Mouse (Mus musculus) cerebellum, adult 18-20 months (tissue): Measurements from ENCODE around the gene Enox1.

ENCODE experiments used
- DNase-seq, 2 experiments: peaks; one replicate each; pipeline ENCODE4 v3.0.0; 2021

The Enox1 gene

DNA sequence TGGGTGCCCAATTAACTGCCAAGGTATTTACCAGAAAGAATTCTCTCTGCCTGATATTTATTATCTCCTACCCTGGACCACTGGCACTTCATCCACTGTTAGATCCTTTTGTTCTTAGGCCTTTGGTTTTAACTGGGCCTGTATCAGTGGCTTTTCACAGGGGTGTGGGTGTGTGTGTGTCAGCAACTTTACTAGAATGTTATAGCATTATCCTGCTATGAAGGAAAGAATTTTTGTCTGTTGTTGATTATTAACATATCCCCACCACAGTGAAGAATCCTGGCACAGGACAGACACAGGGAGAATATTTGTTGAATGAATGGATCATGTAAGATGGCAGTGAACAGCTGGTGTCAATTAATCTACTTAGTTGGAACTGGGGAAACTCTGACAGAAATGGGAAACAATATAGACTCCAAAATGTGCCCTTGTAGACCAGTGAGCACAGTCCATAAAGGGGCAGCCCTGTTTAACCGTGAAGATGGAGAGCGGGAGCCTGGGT is 40.9 kb downstream of the Enox1 start:
- DNase-seq, result no peak

- DNase-seq, result no peak
Measured at GRCm38 (mm10) chr14:77210889-77211288, 54.3 kb downstream of the Enox1 start.

GRCm38 (mm10) chr14:77213210-77213609 is 56.6 kb downstream of the Enox1 start:
- no peak for DNase-seq

DNA sequence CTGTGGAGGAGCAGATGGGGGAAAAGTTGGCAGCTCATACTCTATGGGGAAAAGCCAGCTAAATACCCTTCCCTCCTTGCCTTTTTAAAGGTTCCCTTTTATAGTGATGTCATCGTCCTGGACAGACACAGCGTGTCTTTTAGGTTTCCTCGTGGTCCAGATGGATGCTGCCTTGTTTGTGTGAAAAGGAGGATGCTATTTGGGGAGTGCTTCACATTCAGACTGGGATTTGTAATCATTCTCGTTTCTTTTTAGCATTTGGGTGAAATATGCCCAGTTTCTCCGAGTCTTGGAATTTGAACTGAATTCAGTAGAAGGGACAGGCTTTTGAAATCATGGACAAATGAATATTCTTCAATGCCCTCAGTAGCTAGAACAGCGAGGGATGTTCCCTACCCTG is 58.3 kb downstream of the Enox1 start:
- no peak for DNase-seq

DNA sequence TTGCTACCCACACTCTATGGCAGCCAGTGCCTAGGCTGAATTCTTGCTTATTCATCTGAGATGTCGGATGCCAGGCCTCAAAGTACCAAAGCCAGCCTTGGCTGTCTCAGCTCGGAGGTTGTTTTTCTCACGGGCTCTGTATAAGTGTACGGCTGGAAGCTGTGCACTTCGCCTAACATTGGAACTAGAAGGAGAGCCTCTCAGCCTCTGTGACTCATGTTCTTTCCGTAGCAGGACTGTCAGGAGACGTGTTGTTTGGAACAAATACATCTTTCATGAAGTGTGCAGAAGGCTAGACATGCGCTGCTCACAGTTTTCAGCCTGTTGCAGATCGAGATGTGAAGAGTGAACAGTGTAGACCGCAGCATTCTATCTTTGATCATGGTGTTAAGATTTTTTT is 68.8 kb downstream of the Enox1 start:
- no peak for DNase-seq

- DNase-seq, result no peak
Measured at GRCm38 (mm10) chr14:77238811-77239210, 82.2 kb downstream of the Enox1 start.

DNA sequence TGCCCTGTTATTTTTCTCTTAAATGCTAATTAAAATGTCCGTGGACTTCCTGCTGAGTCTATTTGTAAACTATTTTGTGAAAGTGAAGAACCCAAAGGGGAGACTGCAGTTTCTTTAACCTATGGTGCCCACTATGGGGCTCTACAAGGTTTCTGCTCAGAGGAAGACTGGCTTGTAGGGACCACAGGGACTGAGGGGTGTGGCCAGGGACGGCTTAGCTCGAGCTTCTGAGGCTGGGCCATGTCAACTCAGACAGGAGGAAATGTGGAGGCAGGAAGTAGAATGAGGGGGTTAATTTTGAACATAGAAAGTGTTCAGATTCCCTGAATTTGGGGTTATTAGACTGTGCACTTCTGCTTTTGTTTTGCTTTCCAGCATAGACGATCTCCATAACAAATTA is 82.8 kb downstream of the Enox1 start:
- no peak for DNase-seq

DNA sequence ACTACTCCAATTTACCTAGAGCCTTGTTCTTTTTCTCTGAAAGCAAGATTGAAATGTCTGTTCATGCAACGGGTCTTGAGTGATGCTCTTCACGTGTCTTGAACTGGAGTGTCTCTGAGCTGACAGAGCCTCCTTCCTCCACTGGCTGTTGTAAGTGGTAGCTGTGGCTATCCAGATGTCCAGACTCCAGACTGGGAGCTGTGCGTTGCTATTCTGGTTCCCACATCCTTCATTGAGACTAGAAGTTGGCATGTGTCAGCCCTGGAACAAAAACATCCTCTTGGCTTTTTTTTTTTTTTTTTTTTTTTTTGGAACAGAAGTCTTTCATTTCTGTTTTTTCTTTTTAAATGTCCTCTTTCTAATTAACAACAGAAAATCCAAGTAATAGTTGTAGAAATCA is 90.4 kb downstream of the Enox1 start:
- DNase-seq, result no peak

DNA sequence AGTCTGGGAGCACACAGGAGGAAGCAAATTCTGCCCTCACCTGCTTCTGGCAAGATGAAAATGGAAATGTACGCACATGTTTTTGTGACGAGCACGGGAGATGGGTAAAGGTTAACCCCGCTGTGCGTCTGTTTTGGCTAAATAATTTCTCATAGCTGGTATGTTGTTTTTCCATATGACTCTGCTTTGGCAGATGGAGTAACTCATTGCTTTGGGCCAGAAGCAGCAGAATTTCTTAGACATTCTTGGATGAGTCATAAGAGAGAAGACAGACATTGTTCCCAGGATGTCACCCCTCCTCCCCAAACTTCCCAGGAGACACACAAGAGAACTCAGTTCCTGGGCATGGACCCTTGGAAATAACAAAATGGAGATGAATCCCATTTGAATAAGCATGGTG is 91.9 kb downstream of the Enox1 start:
- peak in 1 of 2 experiments; percentile 23 for DNase-seq

DNA sequence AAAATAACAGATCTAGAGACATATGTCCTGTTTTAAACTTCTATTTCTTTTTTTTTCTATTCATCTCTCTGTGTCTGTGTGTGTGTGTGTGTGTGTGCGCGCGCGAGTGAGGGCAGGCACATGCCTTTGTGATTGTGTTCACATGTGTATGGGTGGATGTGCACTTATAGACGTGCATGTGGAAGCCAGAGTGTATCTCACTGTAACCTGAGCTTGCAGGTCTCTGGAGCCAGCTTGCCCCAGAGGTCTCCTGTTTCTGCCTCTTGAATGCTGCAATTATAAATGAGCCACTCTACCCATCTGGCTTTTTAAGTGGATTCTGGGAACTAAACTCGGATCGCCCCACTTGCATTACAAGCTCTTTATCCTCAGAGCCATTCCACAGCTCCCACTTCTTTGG is 92.4 kb downstream of the Enox1 start:
- no peak for DNase-seq

- peak in 1 of 2 experiments; percentile 39 for DNase-seq
Measured at GRCm38 (mm10) chr14:77250652-77251238, 94.2 kb downstream of the Enox1 start.

DNA sequence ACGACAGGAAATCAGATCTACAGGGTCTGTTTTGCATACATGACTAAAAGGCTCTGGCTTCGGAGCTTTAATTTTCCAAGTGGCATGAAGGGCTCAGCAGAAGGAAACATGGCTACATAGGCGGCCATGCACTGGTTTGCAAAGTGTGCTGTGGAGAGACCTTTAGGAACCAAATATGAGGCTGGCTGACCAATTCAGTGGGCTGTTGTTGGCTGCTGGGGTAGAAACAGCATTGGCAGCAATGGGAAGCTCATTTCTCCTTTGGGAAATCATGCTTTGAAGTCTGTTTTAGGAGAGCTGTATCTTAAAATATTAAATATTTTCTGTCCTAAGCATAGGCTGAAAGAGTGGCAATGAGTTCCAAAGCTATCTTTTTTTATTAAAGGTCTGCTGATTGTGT is 98.6 kb downstream of the Enox1 start:
- DNase-seq, result no peak

DNA sequence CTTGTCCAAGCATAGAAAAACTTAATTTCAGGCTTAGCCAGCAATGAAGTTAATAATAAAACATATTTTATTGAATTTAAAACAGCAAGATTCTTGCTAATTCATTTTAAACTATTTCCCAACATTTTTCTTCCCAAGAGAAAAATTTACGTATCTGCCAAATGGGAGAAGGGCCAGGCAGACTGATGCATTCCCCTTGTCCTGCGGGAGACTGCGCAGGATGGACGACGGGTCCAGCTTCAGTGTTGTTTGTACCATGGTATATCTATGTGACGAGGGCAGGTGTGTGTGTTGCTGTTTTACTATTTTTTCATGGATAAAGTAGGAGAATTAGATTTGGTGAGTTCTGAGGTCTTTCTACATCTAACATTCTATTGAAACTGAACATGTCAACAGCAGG is 99.1 kb downstream of the Enox1 start:
- no peak for DNase-seq

DNA sequence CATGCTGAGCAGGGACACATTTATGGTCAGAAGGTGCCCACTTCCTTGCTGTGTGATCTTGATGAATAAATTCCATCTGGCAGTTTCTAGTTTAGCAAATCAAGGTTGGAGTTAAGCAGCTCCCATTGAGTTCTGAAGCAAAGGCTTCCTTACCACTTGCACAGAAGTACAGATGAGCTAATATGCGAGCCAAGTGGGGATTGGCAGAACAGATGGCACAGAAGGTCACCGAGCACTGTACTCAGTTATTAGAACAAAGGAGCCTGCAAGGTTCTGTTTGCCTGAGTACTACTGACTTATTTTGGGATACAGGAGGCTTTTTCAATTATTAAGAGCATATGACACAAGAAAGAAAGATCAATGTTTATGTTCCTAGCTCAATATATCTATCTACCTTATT is 100.4 kb downstream of the Enox1 start:
- peak; percentile 78 to 88 for DNase-seq

DNA sequence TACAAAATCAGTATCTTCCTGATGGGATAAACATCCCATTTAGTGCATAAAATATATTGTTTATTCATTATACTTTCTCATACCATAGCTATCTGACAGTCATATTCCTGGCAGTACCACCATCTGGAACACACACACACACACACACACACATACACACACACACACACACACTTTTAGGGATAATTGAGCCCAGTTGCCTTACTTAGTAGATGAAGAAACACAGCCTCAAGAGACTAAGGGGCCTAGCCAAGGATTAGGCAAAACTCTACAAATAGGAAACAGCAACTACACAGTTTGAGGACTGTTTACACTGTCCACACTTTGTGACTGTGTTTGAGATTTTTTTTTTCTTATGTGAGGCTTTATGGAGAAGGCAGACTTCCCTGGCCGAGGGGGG is 100.9 kb downstream of the Enox1 start:
- no peak for DNase-seq

DNA sequence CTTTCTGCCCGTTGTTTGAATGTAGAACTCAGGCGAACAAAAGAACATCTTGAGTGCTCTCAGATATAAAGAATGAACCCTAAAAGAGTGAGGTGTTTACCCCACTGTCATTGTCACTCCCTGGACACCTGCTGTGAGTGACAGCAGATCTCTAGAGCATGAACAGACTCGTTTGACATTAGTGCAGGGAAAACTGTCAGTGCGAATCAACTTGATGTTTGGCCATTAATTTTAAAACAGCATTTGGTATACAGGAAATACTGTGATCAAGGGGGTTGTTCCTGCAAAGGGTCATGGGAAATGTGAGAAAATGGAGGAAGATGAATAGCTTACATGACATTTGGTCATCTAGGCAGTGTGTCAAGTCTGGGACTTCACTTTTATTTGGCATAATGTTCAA is 101.6 kb downstream of the Enox1 start:
- no peak for DNase-seq

DNA sequence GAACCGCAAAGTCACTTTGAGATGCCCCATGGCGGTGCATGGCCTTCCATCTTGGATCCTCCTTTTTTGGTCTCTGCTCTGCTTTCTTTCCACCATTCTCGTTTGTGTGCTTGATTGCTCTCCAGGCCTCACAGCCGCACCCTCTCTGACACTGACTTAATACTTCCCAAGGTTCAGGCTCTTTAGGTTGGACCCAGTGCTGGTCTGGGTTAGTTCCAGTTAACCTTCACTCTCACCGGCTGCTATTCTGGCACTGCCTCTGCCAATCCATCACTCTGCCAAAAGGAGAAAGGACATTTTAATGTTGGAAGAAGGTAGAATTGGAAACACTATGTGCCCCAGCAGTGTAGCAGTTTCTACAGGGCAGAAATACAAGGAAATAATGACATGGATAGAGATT is 103.1 kb downstream of the Enox1 start:
- peak; percentile 60 to 64 for DNase-seq

GRCm38 (mm10) chr14:77260107-77260506 is 103.5 kb downstream of the Enox1 start:
- no peak for DNase-seq

DNA sequence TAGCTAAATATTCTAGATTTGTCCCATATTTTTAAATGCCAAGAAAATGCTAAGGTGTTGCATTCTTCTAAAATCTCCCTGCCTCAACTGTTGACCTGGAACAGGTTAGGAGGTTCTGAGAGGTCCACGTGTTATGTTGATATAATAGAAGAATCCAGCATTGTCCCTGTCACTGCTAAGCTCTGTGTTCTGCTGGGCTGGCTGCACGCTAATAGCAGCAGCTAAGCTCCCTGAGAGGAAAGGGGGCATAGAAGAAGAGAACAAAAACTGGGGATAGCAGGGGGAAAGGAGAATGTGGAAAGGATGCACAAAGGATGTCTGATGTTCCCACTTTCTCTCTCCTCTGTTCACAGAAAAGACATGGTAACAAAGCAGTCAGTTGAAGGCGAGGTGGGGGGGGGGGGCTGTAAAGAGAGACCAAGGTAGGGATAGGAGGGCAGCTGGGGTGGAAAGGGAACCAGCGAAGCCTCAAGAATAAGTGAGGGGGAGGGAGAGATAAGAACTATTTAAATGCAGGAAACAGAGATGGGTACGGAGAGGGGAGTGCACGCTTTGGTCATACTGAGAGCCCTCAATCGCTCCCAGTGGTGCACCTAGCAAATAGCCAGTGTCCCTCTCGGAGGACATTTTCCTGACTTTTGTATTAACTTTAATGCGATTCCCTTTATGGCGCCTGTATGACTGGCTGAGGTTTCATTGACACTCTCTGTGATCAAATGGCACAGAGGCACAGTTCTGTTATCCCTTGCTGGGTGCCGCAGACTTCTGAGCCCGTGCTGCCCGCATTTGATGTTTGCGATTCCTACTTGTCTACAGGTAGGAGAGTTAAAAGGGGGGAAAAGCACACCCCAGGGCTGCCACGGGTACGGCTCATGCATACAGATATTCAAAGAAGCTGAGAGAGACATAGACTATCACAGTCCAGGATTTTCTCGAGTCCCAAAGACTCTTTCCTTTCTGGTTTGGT is 110.5 kb downstream of the Enox1 start:
- no peak for DNase-seq

- DNase-seq, result no peak
Measured at GRCm38 (mm10) chr14:77272248-77272930, 115.8 kb downstream of the Enox1 start.

GRCm38 (mm10) chr14:77272931-77273446 is 116.4 kb downstream of the Enox1 start:
- no peak for DNase-seq

DNA sequence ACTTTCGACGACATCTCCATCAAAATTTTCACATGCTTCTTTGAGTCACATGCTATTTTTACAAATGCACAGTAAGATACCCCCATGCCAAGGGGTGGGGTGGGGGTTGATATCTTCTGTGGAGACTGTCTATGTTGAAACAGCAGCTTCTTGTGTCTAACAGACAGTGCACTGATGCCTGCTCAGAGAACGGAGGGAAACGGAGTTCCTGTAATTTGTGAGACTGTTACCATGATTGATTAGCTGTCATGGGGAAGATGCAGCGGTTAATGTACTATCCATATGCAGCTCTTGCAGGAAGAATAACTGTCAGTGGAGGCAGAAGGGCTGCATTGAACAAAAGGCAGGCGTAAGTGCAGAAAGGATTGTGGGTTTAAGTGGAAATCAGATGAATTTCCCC is 117.2 kb downstream of the Enox1 start:
- DNase-seq, result no peak

DNA sequence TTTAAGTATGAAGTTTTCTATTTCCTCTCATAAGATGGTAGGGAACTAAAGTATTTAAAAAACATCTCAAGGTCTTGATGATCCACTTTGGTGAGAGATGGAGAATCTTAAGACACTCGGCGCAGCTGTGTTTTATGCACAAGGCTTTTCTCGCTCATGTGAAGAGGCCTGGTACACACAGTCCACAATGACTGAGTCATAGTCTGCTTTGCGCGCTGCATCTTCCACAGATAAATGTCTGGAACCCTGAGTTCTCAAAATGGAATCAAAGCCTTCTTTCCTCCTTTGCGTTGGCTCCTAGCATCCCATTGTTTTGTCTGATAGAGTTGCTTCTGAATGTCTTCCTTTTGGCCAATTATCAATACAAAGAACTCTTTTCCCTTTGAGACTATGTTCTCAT is 119.0 kb downstream of the Enox1 start:
- no peak for DNase-seq
